Comparison of ENCODE assay signal across 9 mouse cellular contexts in the genomic region with DNA sequence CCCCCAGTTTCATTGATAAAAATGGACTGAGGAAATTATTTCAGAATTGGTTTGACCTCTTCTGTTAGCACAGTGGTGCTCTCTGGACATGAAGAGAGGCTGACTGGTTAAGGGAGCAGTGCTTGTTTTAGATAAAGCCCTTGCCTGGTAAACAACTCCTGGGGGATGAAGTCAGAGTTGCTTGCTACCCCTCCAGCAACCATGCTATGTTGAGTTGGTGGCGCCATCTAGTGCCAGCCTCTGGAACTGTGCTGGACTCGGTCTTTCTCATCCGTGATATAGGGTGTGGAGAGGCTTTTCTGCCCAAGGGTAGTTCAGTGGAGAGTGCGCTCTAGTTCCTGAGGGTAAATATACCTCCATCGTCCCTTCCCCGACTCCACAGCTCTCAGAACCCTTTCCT. TPM values are rescaled to one million over a fixed set of nuclear protein-coding genes. Genes with fewer than 3 reads are reported as not detected.
A peak's percentile ranks its signal among the peaks of the same experiment; 100 is the strongest.
DNase-seq lines count a peak whose midpoint lies in the region; ATAC-seq lines count a peak whose summit lies in the region.
"Had no signal": no experiment of that assay in that cellular context is flagged by ENCODE, and none has a peak within 500 bp of the region (broad histone marks: within the 10 kb centered on the region; RNA-seq: fewer than 3 reads in every experiment).

No protein-coding gene starts in this region.

- no peaks in the 10 kb centered on the region for H3K36me3 ChIP-seq in liver, embryonic 12.5 days

- peak; percentile 51 for DNase-seq in ovary, postnatal 10 days (ENCODE audit: low spot score)
- no peak for DNase-seq in ovary, adult 18-20 months (ENCODE audit: low spot score)
- DNase-seq in cerebellum, adult 18-20 months: peak; percentile 73 to 79
- peak; percentile 77 to 78 for DNase-seq in frontal cortex, postnatal 36 days (ENCODE audit: low spot score in 2 of 2)
- peak; percentile 86 for DNase-seq in kidney, adult 9 months
- peak; percentile 78 for DNase-seq in retina, embryonic 14.5 days (ENCODE audit: low spot score)
- DNase-seq in thymus, postnatal 14 days: peak; percentile 94

- peak overlapping the region; percentile 6 for H3K4me2 ChIP-seq in liver, embryonic 12.5 days

- H3K4me1 ChIP-seq in liver, embryonic 12.5 days: peaks cover 47% of the 10 kb centered on the region

- H3K27me3 ChIP-seq in liver, embryonic 12.5 days (replicated peaks): peaks cover 17% of the 10 kb centered on the region

- H3K9ac ChIP-seq in liver, embryonic 12.5 days: no peak overlapping the region

- WGBS in liver, embryonic 12.5 days (ENCODE audit: insufficient replicate concordance): 3% methylated on average over 6 of the region's 6 CpGs

- no peak overlapping the region for H3K4me3 ChIP-seq in liver, embryonic 12.5 days
- H3K4me3 ChIP-seq: erythroblast, embryonic 14.5 days had no signal

- peak; percentile 64 for ATAC-seq in liver, embryonic 12.5 days

- no peak overlapping the region for H3K27ac ChIP-seq in liver, embryonic 12.5 days

- H3K9me3 ChIP-seq in liver, embryonic 12.5 days (replicated peaks): no peaks in the 10 kb centered on the region

RNA-seq across cellular contexts. Expression of gene Bach2, which starts 9.6 kb away (rescaled TPM):
- polyA plus RNA-seq in liver, embryonic 12.5 days (2016; fragmentation: Nextera tagmentation; extraction: Ambion mirVana): 1.1 and 1.8 TPM in 2 replicates
